Mouse (Mus musculus) B cell, adult 2 months (primary cell): ENCODE measurements around the gene Rab40c.
A peak's percentile ranks its signal among the peaks of the same experiment; 100 is the strongest.

Source experiments
- DNase-seq, 2 experiments: peaks; one replicate each; pipeline ENCODE4 v3.0.0; 2022

The Rab40c gene

GRCm38 (mm10) chr17:25919144-25919785, at the start of gene Rab40c:
Rab40c (minus strand) TSS chr17:25919727.
- DNase-seq, result peak in 1 of 2 experiments; percentile 52

GRCm38 (mm10) chr17:25968176-25968575, 48.6 kb upstream of the Rab40c start:
- DNase-seq, result no peak

GRCm38 (mm10) chr17:25967652-25968051, 48.1 kb upstream of the Rab40c start:
- DNase-seq, result no peak

- DNase-seq, result no peak
These were observed 44.7 kb upstream of the Rab40c start for GRCm38 (mm10) chr17:25964271-25964670.

- no peak for DNase-seq
These were observed 42.9 kb upstream of the Rab40c start for GRCm38 (mm10) chr17:25962413-25962905.

GRCm38 (mm10) chr17:25961566-25961965, 42.0 kb upstream of the Rab40c start:
- no peak for DNase-seq

- no peak for DNase-seq
These were observed 40.3 kb upstream of the Rab40c start for GRCm38 (mm10) chr17:25959630-25960467.

- no peak for DNase-seq
These were observed 39.4 kb upstream of the Rab40c start for GRCm38 (mm10) chr17:25958771-25959494.

GRCm38 (mm10) chr17:25957586-25958051, 38.1 kb upstream of the Rab40c start:
- DNase-seq, result no peak

- no peak for DNase-seq
These were observed 37.1 kb upstream of the Rab40c start for GRCm38 (mm10) chr17:25956631-25957030.

GRCm38 (mm10) chr17:25956201-25956600, 36.7 kb upstream of the Rab40c start:
- DNase-seq, result no peak

- DNase-seq, result no peak
These were observed 36.2 kb upstream of the Rab40c start for GRCm38 (mm10) chr17:25955736-25956135.

GRCm38 (mm10) chr17:25954671-25955070, 35.1 kb upstream of the Rab40c start:
- no peak for DNase-seq

GRCm38 (mm10) chr17:25953161-25953560, 33.6 kb upstream of the Rab40c start:
- DNase-seq, result no peak

GRCm38 (mm10) chr17:25951803-25952623, 32.5 kb upstream of the Rab40c start, which contains the start of gene A930017K11Rik:
A930017K11Rik (minus strand) TSS chr17:25952565.
- DNase-seq, result no peak

GRCm38 (mm10) chr17:25951225-25951802, 31.8 kb upstream of the Rab40c start:
- DNase-seq, result no peak

GRCm38 (mm10) chr17:25950706-25951105, 31.2 kb upstream of the Rab40c start:
- no peak for DNase-seq

- no peak for DNase-seq
These were observed 30.5 kb upstream of the Rab40c start for GRCm38 (mm10) chr17:25949981-25950380.

GRCm38 (mm10) chr17:25948051-25948450, 28.5 kb upstream of the Rab40c start:
- no peak for DNase-seq

- no peak for DNase-seq
These were observed 28.0 kb upstream of the Rab40c start for GRCm38 (mm10) chr17:25947576-25947975.

GRCm38 (mm10) chr17:25946891-25947290, 27.4 kb upstream of the Rab40c start:
- DNase-seq, result no peak

GRCm38 (mm10) chr17:25946349-25946748, 26.8 kb upstream of the Rab40c start:
- no peak for DNase-seq
